In genomic region chr17:53596314-53596882, GRCm38 (mm10) we compare ENCODE assay signal across 8 mouse cellular contexts. TPM values are rescaled to one million over a fixed set of nuclear protein-coding genes. Genes with fewer than 3 reads are reported as not detected.
DNase-seq lines count a peak whose midpoint lies in the region; ATAC-seq lines count a peak whose summit lies in the region.

No protein-coding gene starts in this region.

- H3K4me2 ChIP-seq in embryonic facial prominence, embryonic 15.5 days (replicated peaks) = no peak overlapping the region
- H3K4me2 ChIP-seq in heart, embryonic 11.5 days = no peak overlapping the region

- peaks cover 10% of the 10 kb centered on the region for H3K4me1 ChIP-seq in embryonic facial prominence, embryonic 15.5 days
- H3K4me1 ChIP-seq in heart, embryonic 11.5 days (ENCODE audit: control insufficient read depth, insufficient read depth, low read length) = peaks cover 17% of the 10 kb centered on the region

- H3K9me3 ChIP-seq in embryonic facial prominence, embryonic 15.5 days (replicated peaks) = no peaks in the 10 kb centered on the region
- no peaks in the 10 kb centered on the region for H3K9me3 ChIP-seq in heart, embryonic 11.5 days (replicated peaks; ENCODE audit: control insufficient read depth, low read length)

- H3K4me3 ChIP-seq in embryonic facial prominence, embryonic 15.5 days (replicated peaks) = no peak overlapping the region
- no peak overlapping the region for H3K4me3 ChIP-seq in heart, embryonic 11.5 days (ENCODE audit: low read depth, low read length)

- H3K36me3 ChIP-seq in embryonic facial prominence, embryonic 15.5 days = no peaks in the 10 kb centered on the region
- H3K36me3 ChIP-seq in heart, embryonic 11.5 days (ENCODE audit: control insufficient read depth, insufficient read depth, low read length) = no peaks in the 10 kb centered on the region

- peak overlapping the region; percentile 66 for H3K27ac ChIP-seq in embryonic facial prominence, embryonic 15.5 days (replicated peaks)
- peak overlapping the region; percentile 77 for H3K27ac ChIP-seq in heart, embryonic 11.5 days (ENCODE audit: low read depth, low read length)

- ATAC-seq in embryonic facial prominence, embryonic 15.5 days (ENCODE audit: insufficient number of reproducible peaks, low FRiP score, low TSS enrichment, low read depth) = peak; percentile 69
- no peak for ATAC-seq in heart, embryonic 11.5 days (replicated peaks; ENCODE audit: insufficient number of reproducible peaks, low FRiP score, low TSS enrichment)
- no peak for ATAC-seq in inflammation-experienced regulatory T-cells, adult 6 months

- 30% methylated on average over 3 of the region's 3 CpGs for WGBS in embryonic facial prominence, embryonic 15.5 days
- 7% methylated on average over 3 of the region's 3 CpGs for WGBS in heart, embryonic 11.5 days (ENCODE audit: insufficient replicate concordance)

- DNase-seq in ovary, adult 18-20 months (ENCODE audit: low spot score) = peak; percentile 75
- DNase-seq in ovary, postnatal 10 days (ENCODE audit: low spot score) = no peak
- DNase-seq in layer of hippocampus, adult 9-11 months = peak; percentile 49
- peak; percentile 81 for DNase-seq in lung, postnatal 10 days
- peak; percentile 72 to 81 for DNase-seq in right cerebral cortex, postnatal 10 days (ENCODE audit: low spot score in 2 of 2)

- H3K27me3 ChIP-seq in embryonic facial prominence, embryonic 15.5 days = no peaks in the 10 kb centered on the region
- H3K27me3 ChIP-seq in heart, embryonic 11.5 days (ENCODE audit: control insufficient read depth, insufficient read depth, low read length) = no peaks in the 10 kb centered on the region

- no peak overlapping the region for H3K9ac ChIP-seq in embryonic facial prominence, embryonic 15.5 days
- H3K9ac ChIP-seq in heart, embryonic 11.5 days (ENCODE audit: low read depth, low read length) = no peak overlapping the region

RNA-seq across cellular contexts. Expression of gene Kat2b, which starts 29.7 kb away (rescaled TPM):
- 6.9 and 7.0 TPM in 2 replicates for polyA plus RNA-seq in embryonic facial prominence, embryonic 15.5 days (2015; fragmentation: Nextera tagmentation; extraction: Ambion mirVana)
- 11.0 and 14.0 TPM in 2 replicates for polyA plus RNA-seq in heart, embryonic 11.5 days (2014; fragmentation: Nextera tagmentation; extraction: Ambion mirVana)
- polyA plus RNA-seq in inflammation-experienced regulatory T-cells, adult 6 months (2017; shearing (Covaris generic)) = 10 to 100 TPM; 11.4 to 28.7 (median 18.1) TPM

RNA-seq across cellular contexts. Expression of gene Pp2d1, which starts 57.1 kb away (rescaled TPM):
- 0.18 and 0.43 TPM in 2 replicates for polyA plus RNA-seq in embryonic facial prominence, embryonic 15.5 days (2015; fragmentation: Nextera tagmentation; extraction: Ambion mirVana)
- polyA plus RNA-seq in heart, embryonic 11.5 days (2014; fragmentation: Nextera tagmentation; extraction: Ambion mirVana) = 0.32 and 0.33 TPM in 2 replicates
- polyA plus RNA-seq in inflammation-experienced regulatory T-cells, adult 6 months (2017; shearing (Covaris generic)) = 1 to 10 TPM in 1 of 3 experiments, under 1 TPM in 2; 0.71 to 1.2 (median 0.97) TPM
